In genomic region chr5:109558404-109559160, GRCm38 (mm10) we compare ENCODE assay signal across 8 mouse cellular contexts. TPM values are rescaled to one million over a fixed set of nuclear protein-coding genes. Genes with fewer than 3 reads are reported as not detected.
DNase-seq lines count a peak whose midpoint lies in the region; ATAC-seq lines count a peak whose summit lies in the region.

TSS of gene Crlf2 (minus strand) at chr5:109558993.

- H3K4me2 ChIP-seq in hindbrain, embryonic 14.5 days (replicated peaks), result peak within 1 kb of the TSS; percentile 47

- H3K27me3 ChIP-seq in hindbrain, embryonic 14.5 days (ENCODE audit: control insufficient read depth, insufficient read depth, low read length), result no peaks in the 10 kb centered on the region

- no peaks in the 10 kb centered on the region for H3K4me1 ChIP-seq in hindbrain, embryonic 14.5 days (replicated peaks; ENCODE audit: control insufficient read depth, insufficient read depth, low read length)

- WGBS in hindbrain, embryonic 14.5 days, result under 1% methylated on average over 66 of the region's 73 CpGs

- peak; percentile 61 for ATAC-seq in hindbrain, embryonic 14.5 days (ENCODE audit: low FRiP score)

- H3K9ac ChIP-seq in hindbrain, embryonic 14.5 days, result peak within 1 kb of the TSS; percentile 65

- H3K36me3 ChIP-seq in hindbrain, embryonic 14.5 days (replicated peaks; ENCODE audit: control insufficient read depth, insufficient read depth), result no peaks in the 10 kb centered on the region

- peaks cover 44% of the 10 kb centered on the region for H3K9me3 ChIP-seq in hindbrain, embryonic 14.5 days (ENCODE audit: control insufficient read depth, low read length)

- peak within 1 kb of the TSS; percentile 96 for H3K27ac ChIP-seq in hindbrain, embryonic 14.5 days

- peak within 1 kb of the TSS; percentile 53 for H3K4me3 ChIP-seq in hindbrain, embryonic 14.5 days (replicated peaks; ENCODE audit: low read length)

- DNase-seq in R1 (ENCODE audit: low read depth, low spot score), result peak; percentile 98
- peak; percentile 95 to 98 for DNase-seq in cerebellum, postnatal 25 days
- DNase-seq in frontal cortex, postnatal 25 days (ENCODE audit: low spot score in 2 of 2), result peak; percentile 88 to 91
- DNase-seq in hindbrain, embryonic 14.5 days (ENCODE audit: low spot score), result peak; percentile 89
- DNase-seq in layer of hippocampus, postnatal 36 days, result peak; percentile 90
- peak; percentile 86 for DNase-seq in lung, postnatal 36 days
- DNase-seq in retina, postnatal 1 day, result peak; percentile 96
- peak; percentile 89 to 95 for DNase-seq in urinary bladder, adult 18-20 months (ENCODE audit: low spot score in 2 of 2)

RNA-seq across cellular contexts. Expression of gene Crlf2, which starts in this region (rescaled TPM):
- 13.5 and 16.5 TPM in 2 replicates for polyA plus RNA-seq in hindbrain, embryonic 14.5 days (2014; fragmentation: Nextera tagmentation; extraction: Ambion mirVana)
- 10 to 100 TPM; 22.8 to 27.5 TPM for total RNA-seq in layer of hippocampus, postnatal 36 days (2021)

Comparison
In these comparisons a context has a peak if more than half of its experiments do, and no peak if none do; other contexts are left out.
1. Peak in every context shown above with its lines: DNase-seq, ATAC-seq, H3K4me3 ChIP-seq and H3K27ac ChIP-seq.